Mouse (Mus musculus): Measurements from ENCODE around the gene Lcmt1.
A peak's percentile ranks its signal among the peaks of the same experiment; 100 is the strongest.

Gene Lcmt1

DNA sequence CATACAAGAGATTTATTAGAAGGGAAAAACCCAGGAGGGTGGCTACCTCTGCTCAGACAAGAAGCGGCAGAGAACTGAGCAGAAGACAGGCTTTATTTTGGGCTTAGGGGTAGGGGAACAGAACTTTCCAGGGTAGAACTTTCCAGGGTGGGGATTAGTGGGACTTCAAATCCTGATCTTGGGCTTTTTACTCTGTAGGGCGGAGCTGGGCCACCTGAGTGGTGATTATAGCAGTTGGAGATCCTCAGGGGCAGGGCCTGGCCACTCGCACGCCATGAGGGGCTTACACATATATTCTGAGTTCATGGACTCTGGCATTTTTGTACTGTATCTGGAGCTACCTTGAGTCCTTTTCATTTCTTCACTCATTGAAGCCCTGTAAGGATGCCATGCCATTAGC, 91.7 kb downstream of the Lcmt1 start:
- no peak for DNase-seq

DNA sequence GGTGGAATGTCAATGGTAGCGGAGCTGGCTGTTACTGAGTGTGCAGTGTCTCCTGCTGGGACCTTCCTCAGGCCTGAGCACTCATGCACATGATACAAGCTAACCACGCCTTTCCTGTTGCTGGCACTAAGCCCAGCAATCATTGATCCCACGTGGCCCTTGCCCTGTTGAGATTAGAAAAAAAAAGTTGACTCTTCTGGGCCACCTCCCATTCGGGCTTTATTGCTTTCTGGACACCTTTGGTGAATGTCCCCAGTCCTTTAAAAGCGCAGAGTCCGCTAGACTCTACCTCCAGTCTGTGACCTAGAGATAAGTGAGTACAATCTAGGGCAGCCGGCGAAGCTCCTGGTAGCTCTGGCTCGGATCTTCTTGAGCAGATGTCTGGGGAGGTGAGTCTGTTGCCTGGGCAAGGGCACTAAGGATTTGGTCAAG, 92.5 kb downstream of the Lcmt1 start, which contains the start of gene Aqp8:
Gene Aqp8, plus strand, starts transcription at position 222 of the 432 bp plus-strand sequence.
- DNase-seq = peak; percentile 86

DNA sequence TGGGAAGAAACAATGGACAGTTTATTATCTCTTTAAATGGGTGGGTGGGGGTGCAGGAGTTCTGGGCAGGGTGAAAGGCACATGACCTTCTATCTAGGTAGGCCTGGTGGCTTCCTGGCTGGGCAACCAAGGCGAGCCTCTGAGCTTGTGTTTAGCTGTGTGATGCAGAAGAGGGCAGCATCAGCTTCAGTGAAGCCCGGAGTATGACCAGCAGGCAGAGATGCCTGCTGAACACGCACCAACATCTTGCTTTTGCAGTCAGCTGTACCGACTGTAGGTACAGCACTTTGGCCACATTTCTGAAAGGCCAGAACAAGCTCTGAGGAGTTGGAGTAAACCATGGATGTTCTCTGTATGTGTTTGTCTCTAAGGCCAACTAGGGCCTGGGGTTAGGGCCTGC, 94.0 kb downstream of the Lcmt1 start:
- DNase-seq = no peak

DNA sequence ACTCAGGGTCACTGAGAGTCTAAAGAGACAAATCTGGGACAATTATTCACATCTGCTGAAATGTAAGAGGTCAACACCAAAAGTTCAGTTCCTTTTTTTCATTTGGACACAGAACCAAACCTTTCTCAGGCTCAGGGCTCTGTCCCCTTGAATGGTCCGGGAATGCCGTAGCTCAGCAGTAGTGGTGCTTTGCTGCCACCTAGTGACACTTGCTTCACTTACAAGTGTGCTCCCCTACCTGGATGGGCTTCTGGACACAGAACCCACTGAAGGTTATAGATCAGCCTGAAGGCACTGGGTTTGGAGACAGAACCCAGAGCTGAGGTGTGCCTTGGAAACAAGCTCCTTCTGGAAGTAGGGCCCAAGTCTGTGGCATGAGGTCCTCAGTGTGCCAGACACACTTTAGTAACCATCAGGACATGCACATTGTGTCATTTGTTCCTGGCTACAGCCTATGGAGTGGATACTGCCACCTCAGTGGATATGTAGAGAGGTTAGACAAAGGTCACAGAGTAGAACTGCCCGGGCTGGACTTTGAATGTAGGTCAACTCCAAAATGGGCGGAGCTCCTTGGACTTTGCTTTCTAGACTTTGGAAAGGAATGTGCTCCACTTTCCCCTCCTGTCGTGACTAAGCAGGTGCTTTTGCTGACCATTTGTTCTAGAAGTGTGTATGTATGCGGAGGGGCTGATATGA, 96.3 kb downstream of the Lcmt1 start:
- peak; percentile 79 for DNase-seq

DNA sequence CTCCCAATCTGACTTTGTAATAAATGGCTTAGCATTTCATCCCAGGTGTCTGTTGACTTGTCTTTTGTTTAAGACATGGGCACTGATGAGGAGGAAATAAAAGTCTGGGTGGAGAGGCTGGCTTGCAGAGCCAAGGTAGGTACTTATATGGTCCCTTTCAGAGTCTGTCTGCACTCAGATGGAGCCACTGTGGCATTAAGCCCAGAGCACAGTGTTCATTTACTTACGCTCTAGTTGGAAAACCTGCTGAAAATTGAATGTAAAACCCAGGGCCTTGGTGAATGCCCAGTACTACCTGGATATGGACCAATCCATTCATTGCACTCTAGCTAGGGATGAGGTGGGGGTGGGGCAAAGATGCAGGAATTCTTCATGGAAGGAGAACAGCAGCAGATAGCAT, 98.4 kb downstream of the Lcmt1 start:
- no peak for DNase-seq
